Mouse (Mus musculus): ENCODE data around the gene Foxe1. TPM values are rescaled to one million over a fixed set of nuclear protein-coding genes. Genes with fewer than 3 reads are reported as not detected.

Gene Foxe1
- polyA plus RNA-seq, 1 experiment from 2014 or later, result not detected

DNA sequence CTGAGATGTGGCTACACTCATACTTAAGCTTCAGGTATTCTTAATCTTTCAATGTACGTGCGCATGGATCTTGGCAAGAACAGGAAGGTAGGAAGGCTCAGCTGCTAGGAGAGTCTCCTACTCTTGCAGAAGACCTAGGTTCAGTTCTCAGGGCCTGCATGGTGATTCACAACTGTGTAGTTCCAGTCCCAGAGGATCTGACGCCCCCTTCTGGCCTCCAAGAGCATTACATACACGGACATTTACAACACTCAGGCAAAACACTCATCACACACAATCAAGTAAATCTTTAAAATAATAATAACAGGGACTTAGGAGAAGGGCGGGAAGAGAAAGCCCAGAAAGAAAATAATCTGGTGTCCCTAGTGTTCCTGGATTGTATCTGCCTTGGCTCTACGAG, 31.0 kb downstream of the Foxe1 start:
- no peaks in the 10 kb centered on the region for H3K27me3 ChIP-seq (ENCODE audit: control insufficient read depth, insufficient read depth, low read length)
- H3K4me2 ChIP-seq (ENCODE audit: low read length), result peak overlapping the region; percentile 53
- no peak overlapping the region for H3K9ac ChIP-seq (replicated peaks; ENCODE audit: low read length)
- H3K36me3 ChIP-seq (ENCODE audit: control insufficient read depth, insufficient read depth, low read length), result peaks cover 24% of the 10 kb centered on the region
- H3K9me3 ChIP-seq (ENCODE audit: control insufficient read depth, low read length), result no peaks in the 10 kb centered on the region
- 56% methylated on average over 6 of the region's 6 CpGs for WGBS
- H3K4me3 ChIP-seq (replicated peaks; ENCODE audit: low read depth, low read length), result peak overlapping the region; percentile 27; the same call in 1 of the 2 replicates
- no peaks in the 10 kb centered on the region for H3K4me1 ChIP-seq (ENCODE audit: control insufficient read depth, insufficient read depth, low read length)
- H3K27ac ChIP-seq (replicated peaks; ENCODE audit: low read depth, low read length), result no peak overlapping the region
- no peak for ATAC-seq (ENCODE audit: low FRiP score, low TSS enrichment)
- no peak for DNase-seq

- H3K27me3 ChIP-seq (ENCODE audit: control insufficient read depth, insufficient read depth, low read length), result no peaks in the 10 kb centered on the region
- peak; percentile 84 for DNase-seq
- peaks cover 29% of the 10 kb centered on the region for H3K36me3 ChIP-seq (ENCODE audit: control insufficient read depth, insufficient read depth, low read length)
- peak overlapping the region; percentile 27 for H3K4me3 ChIP-seq (replicated peaks; ENCODE audit: low read depth, low read length)
- no peak overlapping the region; the same call in 1 of the 2 replicates for H3K9ac ChIP-seq (replicated peaks; ENCODE audit: low read length)
- H3K4me1 ChIP-seq (ENCODE audit: control insufficient read depth, insufficient read depth, low read length), result no peaks in the 10 kb centered on the region
- ATAC-seq (ENCODE audit: low FRiP score, low TSS enrichment), result no peak; the same call in 1 of the 2 replicates
- peak overlapping the region; percentile 53 for H3K4me2 ChIP-seq (ENCODE audit: low read length)
- H3K9me3 ChIP-seq (ENCODE audit: control insufficient read depth, low read length), result no peaks in the 10 kb centered on the region
- no peak overlapping the region for H3K27ac ChIP-seq (replicated peaks; ENCODE audit: low read depth, low read length)
- 21% methylated on average over 22 of the region's 22 CpGs for WGBS
Observed at GRCm38 (mm10) chr4:46374869-46375368, 31.5 kb downstream of the Foxe1 start.

DNA sequence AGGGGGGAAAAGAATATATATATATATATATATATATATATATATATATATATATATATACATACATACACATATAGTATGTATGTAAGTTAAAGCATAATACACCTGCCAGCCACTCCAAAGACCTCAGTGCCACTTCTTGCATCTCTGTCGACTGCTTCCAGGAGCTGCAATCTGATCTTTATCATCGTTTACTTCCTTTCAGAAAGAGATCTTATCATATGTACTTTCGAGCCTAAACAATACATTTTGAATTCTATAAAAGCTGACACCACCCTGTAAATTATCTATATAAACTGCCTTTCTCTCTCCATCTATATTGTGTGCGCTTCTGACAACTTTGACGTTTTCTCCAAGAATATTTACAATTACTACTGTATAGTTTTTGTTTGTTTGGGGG, 45.1 kb downstream of the Foxe1 start:
- Histone ChIP-seq H3K9me3 (ENCODE audit: control insufficient read depth, low read length) (no peaks in the 10 kb centered on the region), H3K4me1 (ENCODE audit: control insufficient read depth, insufficient read depth, low read length) (peaks cover 9% of the 10 kb centered on the region; the same call in 1 of the 2 replicates), H3K27me3 (ENCODE audit: control insufficient read depth, insufficient read depth, low read length) (no peaks in the 10 kb centered on the region), H3K27ac (replicated peaks; ENCODE audit: low read depth, low read length) (peak overlapping the region; percentile 93; the same call in 1 of the 2 replicates), H3K9ac (replicated peaks; ENCODE audit: low read length) (peak overlapping the region; percentile 79), H3K4me3 (replicated peaks; ENCODE audit: low read depth, low read length) (peak overlapping the region; percentile 68), H3K36me3 (ENCODE audit: control insufficient read depth, insufficient read depth, low read length) (peaks cover 24% of the 10 kb centered on the region), H3K4me2 (ENCODE audit: low read length) (peak overlapping the region; percentile 69)
- DNase-seq (no peak), ATAC-seq (ENCODE audit: low FRiP score, low TSS enrichment) (no peak)
- WGBS, result 45% methylated on average over 5 of the region's 5 CpGs

DNA sequence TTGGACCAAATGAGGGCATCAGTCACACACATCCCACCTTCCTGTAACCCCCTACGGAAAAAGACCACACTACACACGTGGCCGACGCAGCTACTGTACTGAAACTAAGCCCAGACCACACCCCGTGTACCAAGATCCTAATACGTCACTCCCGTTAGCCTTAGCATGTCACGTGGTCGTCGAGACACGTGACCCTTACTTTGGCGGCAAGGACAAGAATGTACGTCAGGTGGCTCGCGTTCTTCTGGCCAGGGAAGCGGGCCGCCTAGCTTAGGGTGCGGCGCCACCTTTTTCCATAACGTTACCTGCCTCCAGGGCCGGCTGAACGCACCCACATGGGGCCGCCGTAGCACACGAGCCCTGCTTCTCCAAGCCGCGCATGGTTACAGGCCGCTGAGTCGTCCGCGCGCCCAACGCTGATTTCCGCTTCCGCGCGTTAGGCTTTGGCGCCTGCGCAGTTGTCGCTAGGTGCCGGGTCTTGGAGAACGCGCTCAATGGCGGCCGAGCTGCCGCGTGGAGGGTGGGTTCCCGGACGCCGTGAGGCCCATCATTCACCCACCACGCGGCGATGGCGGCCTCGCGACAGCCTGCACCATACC, 45.7 kb downstream of the Foxe1 start, which contains the start of gene Trmo:
Gene Trmo (minus strand): TSS at position 425 of the 599 bp plus-strand sequence.
- Histone ChIP-seq H3K9ac (replicated peaks; ENCODE audit: low read length) (peak within 1 kb of the TSS; percentile 79), H3K4me3 (replicated peaks; ENCODE audit: low read depth, low read length) (peak within 1 kb of the TSS; percentile 68), H3K9me3 (ENCODE audit: control insufficient read depth, low read length) (no peaks in the 10 kb centered on the region), H3K27me3 (ENCODE audit: control insufficient read depth, insufficient read depth, low read length) (no peaks in the 10 kb centered on the region), H3K4me2 (ENCODE audit: low read length) (peak within 1 kb of the TSS; percentile 69), H3K27ac (replicated peaks; ENCODE audit: low read depth, low read length) (peak within 1 kb of the TSS; percentile 93), H3K36me3 (ENCODE audit: control insufficient read depth, insufficient read depth, low read length) (peaks cover 19% of the 10 kb centered on the region), H3K4me1 (ENCODE audit: control insufficient read depth, insufficient read depth, low read length) (peaks cover 9% of the 10 kb centered on the region; the same call in 1 of the 2 replicates)
- DNase-seq (peak; percentile 99), ATAC-seq (ENCODE audit: low FRiP score, low TSS enrichment) (peak; percentile 98)
- WGBS, result under 1% methylated on average over 56 of the region's 56 CpGs

GRCm38 (mm10) chr4:46389612-46390341, 46.4 kb downstream of the Foxe1 start:
- H3K27me3 ChIP-seq (ENCODE audit: control insufficient read depth, insufficient read depth, low read length), result no peaks in the 10 kb centered on the region
- H3K27ac ChIP-seq (replicated peaks; ENCODE audit: low read depth, low read length), result peak overlapping the region; percentile 93
- peaks cover 9% of the 10 kb centered on the region; the same call in 1 of the 2 replicates for H3K4me1 ChIP-seq (ENCODE audit: control insufficient read depth, insufficient read depth, low read length)
- peak; percentile 83 for DNase-seq
- H3K36me3 ChIP-seq (ENCODE audit: control insufficient read depth, insufficient read depth, low read length), result peaks cover 13% of the 10 kb centered on the region
- H3K9ac ChIP-seq (replicated peaks; ENCODE audit: low read length), result peak overlapping the region; percentile 79
- H3K4me2 ChIP-seq (ENCODE audit: low read length), result peak overlapping the region; percentile 69
- H3K9me3 ChIP-seq (ENCODE audit: control insufficient read depth, low read length), result no peaks in the 10 kb centered on the region
- WGBS, result 2% methylated on average over 24 of the region's 24 CpGs
- no peak for ATAC-seq (ENCODE audit: low FRiP score, low TSS enrichment)
- peak overlapping the region; percentile 68 for H3K4me3 ChIP-seq (replicated peaks; ENCODE audit: low read depth, low read length)

GRCm38 (mm10) chr4:46390390-46390970, 47.1 kb downstream of the Foxe1 start:
- no peaks in the 10 kb centered on the region for H3K9me3 ChIP-seq (ENCODE audit: control insufficient read depth, low read length)
- peaks cover 9% of the 10 kb centered on the region; the same call in 1 of the 2 replicates for H3K4me1 ChIP-seq (ENCODE audit: control insufficient read depth, insufficient read depth, low read length)
- ATAC-seq (ENCODE audit: low FRiP score, low TSS enrichment) (no peak), DNase-seq (peak; percentile 90)
- H3K9ac ChIP-seq (replicated peaks; ENCODE audit: low read length), result no peak overlapping the region
- peaks cover 6% of the 10 kb centered on the region for H3K36me3 ChIP-seq (ENCODE audit: control insufficient read depth, insufficient read depth, low read length)
- peak overlapping the region; percentile 69 for H3K4me2 ChIP-seq (ENCODE audit: low read length)
- peak overlapping the region; percentile 68; the same call in 1 of the 2 replicates for H3K4me3 ChIP-seq (replicated peaks; ENCODE audit: low read depth, low read length)
- no peaks in the 10 kb centered on the region for H3K27me3 ChIP-seq (ENCODE audit: control insufficient read depth, insufficient read depth, low read length)
- WGBS, result 24% methylated on average over 9 of the region's 9 CpGs
- no peak overlapping the region for H3K27ac ChIP-seq (replicated peaks; ENCODE audit: low read depth, low read length)

GRCm38 (mm10) chr4:46394388-46394787, 51.0 kb downstream of the Foxe1 start:
- ATAC-seq (ENCODE audit: low FRiP score, low TSS enrichment), result no peak
- no peak overlapping the region for H3K27ac ChIP-seq (replicated peaks; ENCODE audit: low read depth, low read length)
- no peaks in the 10 kb centered on the region for H3K9me3 ChIP-seq (ENCODE audit: control insufficient read depth, low read length)
- DNase-seq, result no peak
- no peak overlapping the region for H3K4me3 ChIP-seq (replicated peaks; ENCODE audit: low read depth, low read length)
- 77% methylated on average over 2 of the region's 2 CpGs for WGBS
- H3K4me1 ChIP-seq (ENCODE audit: control insufficient read depth, insufficient read depth, low read length), result peaks cover 5% of the 10 kb centered on the region; the same call in 1 of the 2 replicates
- no peaks in the 10 kb centered on the region for H3K36me3 ChIP-seq (ENCODE audit: control insufficient read depth, insufficient read depth, low read length)
- H3K9ac ChIP-seq (replicated peaks; ENCODE audit: low read length), result no peak overlapping the region
- H3K27me3 ChIP-seq (ENCODE audit: control insufficient read depth, insufficient read depth, low read length), result no peaks in the 10 kb centered on the region
- no peak overlapping the region for H3K4me2 ChIP-seq (ENCODE audit: low read length)

DNA sequence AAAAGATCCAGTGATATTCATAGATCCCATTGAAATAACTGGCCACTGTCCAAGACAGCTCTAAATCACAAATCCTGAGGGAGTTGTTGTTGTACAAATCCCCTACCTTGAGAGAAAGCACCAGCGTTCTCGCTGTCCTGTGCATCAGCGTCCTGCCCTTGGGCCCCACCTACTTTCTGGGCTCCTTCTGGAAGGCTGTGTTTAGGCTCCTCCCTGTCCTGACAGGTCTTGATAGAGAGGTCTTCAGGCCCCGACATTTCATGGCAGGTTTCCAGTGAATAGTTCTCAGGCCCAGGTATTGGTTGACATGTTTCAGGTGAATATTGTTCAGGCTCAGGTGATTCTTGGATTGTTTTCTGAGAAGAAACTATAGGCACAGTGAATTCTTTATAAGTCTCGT, 52.3 kb downstream of the Foxe1 start:
- H3K4me1 ChIP-seq (ENCODE audit: control insufficient read depth, insufficient read depth, low read length), result no peaks in the 10 kb centered on the region
- H3K9me3 ChIP-seq (ENCODE audit: control insufficient read depth, low read length), result no peaks in the 10 kb centered on the region
- ATAC-seq (ENCODE audit: low FRiP score, low TSS enrichment) (no peak), DNase-seq (no peak)
- H3K27me3 ChIP-seq (ENCODE audit: control insufficient read depth, insufficient read depth, low read length), result no peaks in the 10 kb centered on the region
- no peak overlapping the region for H3K4me3 ChIP-seq (replicated peaks; ENCODE audit: low read depth, low read length)
- 27% methylated on average over 5 of the region's 5 CpGs for WGBS
- no peaks in the 10 kb centered on the region for H3K36me3 ChIP-seq (ENCODE audit: control insufficient read depth, insufficient read depth, low read length)
- no peak overlapping the region for H3K27ac ChIP-seq (replicated peaks; ENCODE audit: low read depth, low read length)
- no peak overlapping the region for H3K4me2 ChIP-seq (ENCODE audit: low read length)
- H3K9ac ChIP-seq (replicated peaks; ENCODE audit: low read length), result no peak overlapping the region

All from midbrain, embryonic 14.5 days (tissue).